Mouse (Mus musculus) liver, postnatal 0 days (tissue): ENCODE data around the gene H2-M10.2. TPM values are rescaled to one million over a fixed set of nuclear protein-coding genes. Genes with fewer than 3 reads are reported as not detected.
A peak's percentile ranks its signal among the peaks of the same experiment; 100 is the strongest.

Experiments used
- ATAC-seq: fragments of 200-750 bp; cut with Nextera tagmentation; 2 replicates; pipeline ENCODE4 v1.8.0; 2017; ENCODE audit warnings: mild to moderate bottlenecking, moderate library complexity
- DNase-seq: peaks from one replicate; pipeline ENCODE4 v3.0.0-alpha.2; 2016
- H3K27ac ChIP-seq: fragments of 300-500 bp; sonication (generic); 2 replicates; pipeline ENCODE4 v1.5.1; 2014; ENCODE audit warnings: antibody characterized with exemption, moderate library complexity, mild to moderate bottlenecking, low read depth
- H3K27me3 ChIP-seq: fragments of 300-500 bp; sonication (generic); 2 replicates; pipeline ENCODE4 v1.6.1; 2014; ENCODE audit warnings: low read length, control low read depth, mixed read lengths; ENCODE audit not compliant: insufficient read depth
- H3K36me3 ChIP-seq: fragments of 300-500 bp; sonication (generic); replicated peaks from 2 replicates; pipeline ENCODE4 v1.6.1; 2014; ENCODE audit warnings: mild to moderate bottlenecking, control low read depth, low read length, moderate library complexity, mixed read lengths; ENCODE audit not compliant: insufficient read depth
- H3K4me1 ChIP-seq: fragments of 300-500 bp; sonication (generic); 2 replicates; pipeline ENCODE4 v1.6.1; 2014; ENCODE audit warnings: antibody characterized with exemption, mild to moderate bottlenecking, control low read depth; ENCODE audit not compliant: insufficient read depth
- H3K4me2 ChIP-seq: fragments of 300-500 bp; sonication (generic); 2 replicates; pipeline ENCODE4 v1.6.1; 2014; ENCODE audit warnings: low read depth, mild to moderate bottlenecking, low read length, moderate library complexity, mixed read lengths
- H3K4me3 ChIP-seq: fragments of 300-500 bp; sonication (generic); 2 replicates; pipeline ENCODE4 v1.5.1; 2014; ENCODE audit warnings: low read depth, low read length
- H3K9ac ChIP-seq: fragments of 300-500 bp; sonication (generic); replicated peaks from 2 replicates; pipeline ENCODE4 v1.6.1; 2014; ENCODE audit warnings: mild to moderate bottlenecking, moderate library complexity
- H3K9me3 ChIP-seq: fragments of 300-500 bp; sonication (generic); 2 replicates; pipeline ENCODE4 v1.6.1; 2016; ENCODE audit warnings: mild to moderate bottlenecking, control low read depth, low read length, mixed read lengths
- CTCF ChIP-seq: sonication (generic); IDR thresholded peaks from 2 replicates; pipeline ENCODE4 v1.5.1; 2016; ENCODE audit warnings: antibody characterized with exemption, low read depth
- EP300 ChIP-seq: IDR thresholded peaks from 2 replicates; pipeline ENCODE4 v1.6.1; 2016; ENCODE audit warnings: antibody characterized with exemption, low read depth, mild to moderate bottlenecking
- WGBS: fragments of 180-500 bp; shearing (Covaris S2); extraction: QIAGEN DNeasy Blood & Tissue Kit; methylation state at CpG from one replicate; pipeline ENCODE4 v1.1.7; 2014; ENCODE audit not compliant: insufficient replicate concordance; 5-methylcytosine and 5-hydroxymethylcytosine counted together
- polyA plus RNA-seq: library from polyadenylated mRNA; unstranded; fragments of >200 nt; fragmentation: Nextera tagmentation; extraction: Ambion mirVana; gene quantifications from 2 replicates; pipeline ENCODE4 v1.2.1, GENCODE M21; 2015

The H2-M10.2 gene
- polyA plus RNA-seq, 1 experiment from 2014 or later: not detected

- peak overlapping the region; percentile 85 for H3K4me2 ChIP-seq
- ATAC-seq (peak; percentile 93), DNase-seq (peak; percentile 81)
- H3K4me3 ChIP-seq: peak overlapping the region; percentile 95
- H3K36me3 ChIP-seq: peaks cover 20% of the 10 kb centered on the region
- H3K4me1 ChIP-seq: peaks cover 3% of the 10 kb centered on the region; the same call in 1 of the 2 replicates
- TF ChIP-seq EP300 (no peak), CTCF (peak; percentile 86)
- H3K27ac ChIP-seq: peak overlapping the region; percentile 86
- H3K27me3 ChIP-seq: no peaks in the 10 kb centered on the region
- under 1% methylated on average over 31 of the region's 37 CpGs for WGBS
- peak overlapping the region; percentile 83 for H3K9ac ChIP-seq
- H3K9me3 ChIP-seq: no peaks in the 10 kb centered on the region
Measured at GRCm38 (mm10) chr17:36257241-36257947, 28.9 kb downstream of the H2-M10.2 start.

DNA sequence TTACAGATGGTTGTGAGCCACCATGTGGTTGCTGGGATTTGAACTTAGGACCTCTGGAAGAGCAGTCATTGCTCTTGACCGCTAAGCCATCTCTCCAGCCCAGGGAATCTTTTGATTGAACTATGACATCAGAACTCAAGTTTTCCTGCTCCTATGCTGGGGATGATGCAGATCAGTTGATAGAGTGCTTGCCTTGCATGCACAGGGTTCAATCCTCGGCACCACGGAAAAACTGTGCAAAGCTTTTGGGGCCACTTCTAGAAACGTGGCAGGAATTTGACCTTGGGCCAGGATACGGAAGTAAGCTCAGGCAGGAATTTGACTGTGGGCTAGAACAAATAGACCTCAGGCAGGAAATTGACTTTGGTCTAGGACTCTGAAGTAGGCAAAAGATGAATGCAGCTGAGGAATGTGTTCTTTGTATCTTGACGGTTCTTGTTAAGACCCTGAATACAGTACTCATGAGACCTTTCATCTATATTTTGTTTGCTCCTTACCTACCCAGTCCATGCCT lies 33.1 kb downstream of the H2-M10.2 start:
- Histone ChIP-seq H3K9ac (no peak overlapping the region), H3K4me1 (peaks cover 3% of the 10 kb centered on the region; the same call in 1 of the 2 replicates), H3K9me3 (no peaks in the 10 kb centered on the region), H3K36me3 (no peaks in the 10 kb centered on the region), H3K27me3 (peaks cover 11% of the 10 kb centered on the region; the same call in 1 of the 2 replicates), H3K4me2 (no peak overlapping the region), H3K27ac (no peak overlapping the region), H3K4me3 (no peak overlapping the region)
- 31% methylated on average over 6 of the region's 6 CpGs for WGBS
- TF ChIP-seq CTCF: no peak
- TF ChIP-seq EP300: no peak
- no peak for DNase-seq
- ATAC-seq: no peak

GRCm38 (mm10) chr17:36252250-36252876 lies 33.9 kb downstream of the H2-M10.2 start:
- Histone ChIP-seq H3K27ac (no peak overlapping the region), H3K4me3 (no peak overlapping the region), H3K9ac (no peak overlapping the region), H3K4me2 (peak overlapping the region; percentile 51), H3K27me3 (peaks cover 11% of the 10 kb centered on the region; the same call in 1 of the 2 replicates), H3K36me3 (no peaks in the 10 kb centered on the region), H3K4me1 (peaks cover 3% of the 10 kb centered on the region; the same call in 1 of the 2 replicates), H3K9me3 (no peaks in the 10 kb centered on the region)
- DNase-seq (peak; percentile 29), ATAC-seq (no peak; the same call in 1 of the 2 replicates)
- 5% methylated on average over 25 of the region's 25 CpGs for WGBS
- TF ChIP-seq CTCF: no peak
- TF ChIP-seq EP300: no peak

DNA sequence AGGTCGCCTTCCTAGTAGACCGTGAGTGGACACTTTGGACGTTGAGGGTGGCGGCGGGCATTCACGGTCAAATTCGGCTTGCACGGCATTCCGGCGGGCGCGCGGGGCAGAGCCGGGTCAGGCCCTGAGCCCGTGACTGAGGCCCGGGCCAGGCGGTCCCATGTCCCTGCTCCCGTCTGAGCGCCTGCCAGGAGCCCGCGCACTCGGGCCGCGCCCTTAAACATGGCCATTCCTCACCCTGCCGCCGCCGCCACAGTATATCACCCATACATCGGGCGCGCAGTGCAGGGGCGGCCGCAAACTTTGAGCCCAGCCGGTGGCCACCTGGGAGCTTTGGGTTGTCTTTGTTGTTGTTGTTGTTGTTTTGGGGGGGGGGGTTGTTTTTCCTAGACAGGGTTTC lies 37.4 kb downstream of the H2-M10.2 start:
- Histone ChIP-seq H3K27ac (no peak overlapping the region), H3K9me3 (no peaks in the 10 kb centered on the region), H3K9ac (no peak overlapping the region), H3K27me3 (peaks cover 11% of the 10 kb centered on the region; the same call in 1 of the 2 replicates), H3K36me3 (no peaks in the 10 kb centered on the region), H3K4me2 (no peak overlapping the region; the same call in 1 of the 2 replicates), H3K4me3 (no peak overlapping the region), H3K4me1 (no peaks in the 10 kb centered on the region)
- ATAC-seq (no peak), DNase-seq (no peak)
- WGBS: 29% methylated on average over 26 of the region's 33 CpGs
- TF ChIP-seq CTCF: no peak
- TF ChIP-seq EP300: no peak

- H3K9me3 ChIP-seq: no peaks in the 10 kb centered on the region
- no peak for TF ChIP-seq EP300
- TF ChIP-seq CTCF: peak; percentile 20; the same call in 1 of the 2 replicates
- WGBS: 71% methylated on average over 2 of the region's 2 CpGs
- DNase-seq (no peak), ATAC-seq (no peak)
- no peak overlapping the region for H3K4me3 ChIP-seq
- H3K27ac ChIP-seq: no peak overlapping the region
- H3K36me3 ChIP-seq: no peaks in the 10 kb centered on the region
- H3K9ac ChIP-seq: no peak overlapping the region
- H3K4me1 ChIP-seq: no peaks in the 10 kb centered on the region
- H3K4me2 ChIP-seq: no peak overlapping the region
- peaks cover 11% of the 10 kb centered on the region; the same call in 1 of the 2 replicates for H3K27me3 ChIP-seq
Measured at GRCm38 (mm10) chr17:36245741-36246140, 40.5 kb downstream of the H2-M10.2 start.

DNA sequence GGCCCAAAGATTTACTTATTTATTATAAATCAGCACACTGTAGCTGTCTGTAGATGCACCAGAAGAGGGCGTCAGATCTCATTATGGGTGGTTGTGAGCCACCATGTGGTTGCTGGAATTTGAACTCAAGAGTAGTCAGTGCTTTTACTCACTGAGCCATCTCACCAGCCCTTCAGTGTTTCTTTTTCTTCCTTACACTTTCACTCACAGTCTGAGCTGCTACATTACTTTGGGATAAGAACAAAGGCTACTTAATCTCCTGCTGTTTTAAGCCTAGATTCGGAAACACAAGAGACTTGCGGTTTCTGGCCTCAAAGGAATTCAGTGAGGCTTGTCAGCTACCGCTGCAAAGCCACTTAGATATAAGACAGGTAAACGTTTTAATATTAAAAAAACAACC lies 42.3 kb downstream of the H2-M10.2 start:
- Histone ChIP-seq H3K9ac (no peak overlapping the region), H3K4me1 (no peaks in the 10 kb centered on the region), H3K4me3 (no peak overlapping the region), H3K27ac (no peak overlapping the region), H3K36me3 (no peaks in the 10 kb centered on the region), H3K4me2 (no peak overlapping the region), H3K9me3 (no peaks in the 10 kb centered on the region), H3K27me3 (peaks cover 6% of the 10 kb centered on the region; the same call in 1 of the 2 replicates)
- WGBS: 50% methylated on average over 5 of the region's 5 CpGs
- ATAC-seq (no peak), DNase-seq (no peak)
- TF ChIP-seq CTCF (no peak), EP300 (no peak)
